In the genomic region with DNA sequence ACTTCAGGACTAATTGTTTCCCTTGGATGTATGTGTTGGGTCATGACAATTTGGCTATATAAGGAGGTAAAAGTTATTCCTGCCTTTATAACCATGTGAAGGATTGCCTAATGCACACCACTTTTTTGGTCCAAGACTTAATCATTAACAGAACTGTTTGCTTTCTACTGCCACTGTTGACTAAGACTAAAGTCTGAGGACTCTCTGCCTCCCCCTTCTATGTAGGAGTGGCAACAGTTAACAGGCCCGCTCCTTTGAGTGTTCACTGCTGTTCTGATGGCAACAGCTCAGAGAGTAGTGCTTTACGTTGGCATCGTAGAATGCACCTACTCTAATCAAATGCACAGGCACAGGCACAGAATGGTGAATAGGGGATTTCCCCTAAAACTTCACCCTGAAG, we compare ENCODE assay signal across 17 mouse cellular contexts. TPM values are rescaled to one million over a fixed set of nuclear protein-coding genes. Genes with fewer than 3 reads are reported as not detected.
A peak's percentile ranks its signal among the peaks of the same experiment; 100 is the strongest.
DNase-seq lines count a peak whose midpoint lies in the region; ATAC-seq and TF ChIP-seq lines count a peak whose summit lies in the region.
"Had no signal": no experiment of that assay in that cellular context is flagged by ENCODE, and none has a peak within 500 bp of the region (broad histone marks: within the 10 kb centered on the region; RNA-seq: fewer than 3 reads in every experiment).

No protein-coding gene starts in this region.

- H3K27me3 ChIP-seq in intestine, postnatal 0 days (replicated peaks; ENCODE audit: control insufficient read depth, insufficient read depth, low read length) = no peaks in the 10 kb centered on the region
- H3K27me3 ChIP-seq in liver, embryonic 11.5 days (replicated peaks; ENCODE audit: control insufficient read depth, insufficient read depth, low read length) = no peaks in the 10 kb centered on the region
- H3K27me3 ChIP-seq in hindbrain, postnatal 0 days (ENCODE audit: insufficient read depth, low read length) = no peaks in the 10 kb centered on the region
- H3K27me3 ChIP-seq: embryonic facial prominence, embryonic 12.5 days; neural tube, embryonic 15.5 days had no signal

- H3K9ac ChIP-seq in intestine, postnatal 0 days (ENCODE audit: low read depth, low read length) = no peak overlapping the region
- no peak overlapping the region for H3K9ac ChIP-seq in liver, embryonic 11.5 days (ENCODE audit: low read depth, low read length)
- no peak overlapping the region for H3K9ac ChIP-seq in hindbrain, postnatal 0 days (replicated peaks; ENCODE audit: low read length)
- H3K9ac ChIP-seq: embryonic facial prominence, embryonic 12.5 days; neural tube, embryonic 15.5 days had no signal

- no peak overlapping the region; the same call in 1 of the 2 replicates for H3K4me2 ChIP-seq in intestine, postnatal 0 days (replicated peaks; ENCODE audit: low read depth)
- no peak overlapping the region for H3K4me2 ChIP-seq in liver, embryonic 11.5 days
- no peak overlapping the region for H3K4me2 ChIP-seq in hindbrain, postnatal 0 days (ENCODE audit: low read depth, low read length)
- H3K4me2 ChIP-seq: embryonic facial prominence, embryonic 12.5 days; neural tube, embryonic 15.5 days had no signal

- H3K9me3 ChIP-seq in intestine, postnatal 0 days (ENCODE audit: control insufficient read depth) = no peaks in the 10 kb centered on the region
- no peaks in the 10 kb centered on the region for H3K9me3 ChIP-seq in liver, embryonic 11.5 days (ENCODE audit: control insufficient read depth, low read length)
- H3K9me3 ChIP-seq in hindbrain, postnatal 0 days (ENCODE audit: low read length) = no peaks in the 10 kb centered on the region
- H3K9me3 ChIP-seq: embryonic facial prominence, embryonic 12.5 days; forebrain, embryonic 10.5 days; G1E; neural tube, embryonic 15.5 days had no signal

- peak; percentile 49 for DNase-seq in NIH3T3 (ENCODE audit: low read depth)
- no peak for DNase-seq in liver, embryonic 11.5 days (ENCODE audit: low spot score)
- peak; percentile 39 for DNase-seq in lung, postnatal 10 days
- DNase-seq in left cerebral cortex, postnatal 36 days (ENCODE audit: low spot score in 2 of 2) = no peak
- no peak for DNase-seq in spleen, postnatal 36 days (ENCODE audit: low spot score in 2 of 2)
- no peak for DNase-seq in hindbrain, postnatal 0 days (ENCODE audit: low spot score)
- DNase-seq: cerebellum, postnatal 14 days; heart, postnatal 14 days; right cerebral cortex, adult 18-20 months; thymus, postnatal 14 days had no signal

- TF ChIP-seq CTCF in intestine, postnatal 0 days (IDR thresholded peaks at IDR 0.05; ENCODE audit: low read depth) = peak; percentile 34
- TF ChIP-seq CTCF in hindbrain, postnatal 0 days (IDR thresholded peaks at IDR 0.05; ENCODE audit: low read depth) = no peak

- no peaks in the 10 kb centered on the region for H3K36me3 ChIP-seq in intestine, postnatal 0 days (ENCODE audit: control insufficient read depth, insufficient read depth)
- no peaks in the 10 kb centered on the region for H3K36me3 ChIP-seq in liver, embryonic 11.5 days (ENCODE audit: control insufficient read depth, insufficient read depth, low read length)
- H3K36me3 ChIP-seq in hindbrain, postnatal 0 days (ENCODE audit: insufficient read depth, low read length) = no peaks in the 10 kb centered on the region
- H3K36me3 ChIP-seq: embryonic facial prominence, embryonic 12.5 days; forebrain, embryonic 10.5 days; G1E; neural tube, embryonic 15.5 days had no signal

- peak; percentile 82 for ATAC-seq in intestine, postnatal 0 days
- ATAC-seq in liver, embryonic 11.5 days (replicated peaks; ENCODE audit: low FRiP score) = peak; percentile 39
- no peak for ATAC-seq in megakaryocyte-erythroid progenitor cell, adult 5-6 weeks (replicated peaks; ENCODE audit: low FRiP score, low TSS enrichment, poor library complexity, severe bottlenecking)
- ATAC-seq in hindbrain, postnatal 0 days = no peak
- ATAC-seq: hindbrain, embryonic 16.5 days had no signal

- H3K4me1 ChIP-seq in intestine, postnatal 0 days (replicated peaks; ENCODE audit: control insufficient read depth, insufficient read depth, low read length) = no peaks in the 10 kb centered on the region
- no peaks in the 10 kb centered on the region for H3K4me1 ChIP-seq in liver, embryonic 11.5 days (replicated peaks; ENCODE audit: control insufficient read depth, insufficient read depth, low read length)
- no peaks in the 10 kb centered on the region for H3K4me1 ChIP-seq in hindbrain, postnatal 0 days (ENCODE audit: insufficient read depth, low read length)
- H3K4me1 ChIP-seq: embryonic facial prominence, embryonic 12.5 days; forebrain, embryonic 10.5 days had no signal

- no peak overlapping the region for H3K27ac ChIP-seq in intestine, postnatal 0 days (ENCODE audit: low read depth, low read length)
- peak overlapping the region; percentile 36; the same call in 1 of the 2 replicates for H3K27ac ChIP-seq in liver, embryonic 11.5 days (ENCODE audit: low read depth, low read length)
- H3K27ac ChIP-seq in hindbrain, postnatal 0 days = no peak overlapping the region
- H3K27ac ChIP-seq: embryonic facial prominence, embryonic 12.5 days; forebrain, embryonic 10.5 days; neural tube, embryonic 15.5 days had no signal

- no peak overlapping the region for H3K4me3 ChIP-seq in intestine, postnatal 0 days (ENCODE audit: low read depth, low read length)
- no peak overlapping the region for H3K4me3 ChIP-seq in liver, embryonic 11.5 days (ENCODE audit: low read depth, low read length)
- H3K4me3 ChIP-seq in hindbrain, postnatal 0 days (ENCODE audit: low read length) = no peak overlapping the region
- H3K4me3 ChIP-seq: embryonic facial prominence, embryonic 12.5 days; forebrain, embryonic 10.5 days; neural tube, embryonic 15.5 days had no signal

- intact Hi-C loops in left cerebral cortex, postnatal 36 days (cut with DNase I) = loop anchor here (5.0 kb wide), 1 partner anchor 123 kb away; no protein-coding TSS in a partner anchor

- 50% methylated on average over 3 of the region's 3 CpGs for WGBS in intestine, postnatal 0 days
- WGBS in liver, embryonic 11.5 days = 68% methylated on average over 3 of the region's 3 CpGs
- WGBS in hindbrain, postnatal 0 days = 77% methylated on average over 3 of the region's 3 CpGs

RNA-seq across cellular contexts. Expression of gene Dhrs7b, which starts 5.2 kb away (rescaled TPM):
- 78.5 and 79.6 TPM in 2 replicates for polyA plus RNA-seq in intestine, postnatal 0 days (2015; fragmentation: Nextera tagmentation; extraction: Ambion mirVana)
- 40.3 and 42.7 TPM in 2 replicates for polyA plus RNA-seq in liver, embryonic 11.5 days (2014; fragmentation: Nextera tagmentation; extraction: Ambion mirVana)
- 10 to 100 TPM; 26.9 to 32.1 TPM for total RNA-seq in left cerebral cortex, postnatal 36 days (2021)
- 18.5 and 19.1 TPM in 2 replicates for total RNA-seq in megakaryocyte-erythroid progenitor cell, adult 5-6 weeks (2014; fragmentation: Nextera tagmentation)
- 15.4 and 27.2 TPM in 2 replicates for total RNA-seq in megakaryocyte-erythroid progenitor cell, adult 5-6 weeks (2017)
- total RNA-seq in hindbrain, postnatal 0 days (2014; rRNA removed) = 29.8 and 30.7 TPM in 2 replicates
- polyA plus RNA-seq in hindbrain, postnatal 0 days (2015; fragmentation: Nextera tagmentation; extraction: Ambion mirVana) = 38.2 and 38.5 TPM in 2 replicates

RNA-seq across cellular contexts. Expression of gene Shmt1, which starts 13.7 kb away (rescaled TPM):
- 31.0 and 34.5 TPM in 2 replicates for polyA plus RNA-seq in intestine, postnatal 0 days (2015; fragmentation: Nextera tagmentation; extraction: Ambion mirVana)
- polyA plus RNA-seq in liver, embryonic 11.5 days (2014; fragmentation: Nextera tagmentation; extraction: Ambion mirVana) = 93.5 and 101 TPM in 2 replicates
- 1 to 10 TPM; 2.1 to 2.2 TPM for total RNA-seq in left cerebral cortex, postnatal 36 days (2021)
- 9.1 and 11.9 TPM in 2 replicates for total RNA-seq in megakaryocyte-erythroid progenitor cell, adult 5-6 weeks (2014; fragmentation: Nextera tagmentation)
- 29.1 and 73.7 TPM in 2 replicates for total RNA-seq in megakaryocyte-erythroid progenitor cell, adult 5-6 weeks (2017)
- 11.9 and 14.4 TPM in 2 replicates for total RNA-seq in hindbrain, postnatal 0 days (2014; rRNA removed)
- polyA plus RNA-seq in hindbrain, postnatal 0 days (2015; fragmentation: Nextera tagmentation; extraction: Ambion mirVana) = 7.8 and 10.9 TPM in 2 replicates

RNA-seq across cellular contexts. Expression of gene Smcr8, which starts 47.9 kb away (rescaled TPM):
- polyA plus RNA-seq in intestine, postnatal 0 days (2015; fragmentation: Nextera tagmentation; extraction: Ambion mirVana) = 4.0 and 4.4 TPM in 2 replicates
- 7.7 and 7.8 TPM in 2 replicates for polyA plus RNA-seq in liver, embryonic 11.5 days (2014; fragmentation: Nextera tagmentation; extraction: Ambion mirVana)
- total RNA-seq in left cerebral cortex, postnatal 36 days (2021) = 10 to 100 TPM; 30.2 to 31.8 TPM
- total RNA-seq in megakaryocyte-erythroid progenitor cell, adult 5-6 weeks (2014; fragmentation: Nextera tagmentation) = 18.5 and 21.5 TPM in 2 replicates
- 11.7 and 11.9 TPM in 2 replicates for total RNA-seq in megakaryocyte-erythroid progenitor cell, adult 5-6 weeks (2017)
- 14.6 and 15.2 TPM in 2 replicates for total RNA-seq in hindbrain, postnatal 0 days (2014; rRNA removed)
- polyA plus RNA-seq in hindbrain, postnatal 0 days (2015; fragmentation: Nextera tagmentation; extraction: Ambion mirVana) = 3.1 TPM in 2 replicates

RNA-seq across cellular contexts. Expression of gene Top3a, which starts 48.0 kb away (rescaled TPM):
- 3.2 and 3.7 TPM in 2 replicates for polyA plus RNA-seq in intestine, postnatal 0 days (2015; fragmentation: Nextera tagmentation; extraction: Ambion mirVana)
- polyA plus RNA-seq in liver, embryonic 11.5 days (2014; fragmentation: Nextera tagmentation; extraction: Ambion mirVana) = 16.2 and 19.1 TPM in 2 replicates
- 1 to 10 TPM; 4.0 to 5.2 TPM for total RNA-seq in left cerebral cortex, postnatal 36 days (2021)
- 17.9 and 18.8 TPM in 2 replicates for total RNA-seq in megakaryocyte-erythroid progenitor cell, adult 5-6 weeks (2014; fragmentation: Nextera tagmentation)
- total RNA-seq in megakaryocyte-erythroid progenitor cell, adult 5-6 weeks (2017) = 19.8 and 24.8 TPM in 2 replicates
- total RNA-seq in hindbrain, postnatal 0 days (2014; rRNA removed) = 10.5 and 11.0 TPM in 2 replicates
- 3.9 and 4.6 TPM in 2 replicates for polyA plus RNA-seq in hindbrain, postnatal 0 days (2015; fragmentation: Nextera tagmentation; extraction: Ambion mirVana)

RNA-seq across cellular contexts. Expression of gene Tmem11, which starts 53.9 kb away (rescaled TPM):
- 34.6 and 39.3 TPM in 2 replicates for polyA plus RNA-seq in intestine, postnatal 0 days (2015; fragmentation: Nextera tagmentation; extraction: Ambion mirVana)
- 63.8 and 64.1 TPM in 2 replicates for polyA plus RNA-seq in liver, embryonic 11.5 days (2014; fragmentation: Nextera tagmentation; extraction: Ambion mirVana)
- 10 to 100 TPM; 28.3 to 28.4 TPM for total RNA-seq in left cerebral cortex, postnatal 36 days (2021)
- total RNA-seq in megakaryocyte-erythroid progenitor cell, adult 5-6 weeks (2014; fragmentation: Nextera tagmentation) = 33.3 and 41.4 TPM in 2 replicates
- total RNA-seq in megakaryocyte-erythroid progenitor cell, adult 5-6 weeks (2017) = 78.6 and 101 TPM in 2 replicates
- total RNA-seq in hindbrain, postnatal 0 days (2014; rRNA removed) = 34.6 and 72.0 TPM in 2 replicates
- 52.1 and 57.1 TPM in 2 replicates for polyA plus RNA-seq in hindbrain, postnatal 0 days (2015; fragmentation: Nextera tagmentation; extraction: Ambion mirVana)

Comparison
In these comparisons a context has a peak if more than half of its experiments do, and no peak if none do; other contexts are left out.
1. DNase-seq: peak in NIH3T3 (single experiment) and lung, postnatal 10 days (single experiment); none in liver, embryonic 11.5 days (single experiment), left cerebral cortex, postnatal 36 days (0 of 2), spleen, postnatal 36 days (0 of 2) and hindbrain, postnatal 0 days (single experiment).
2. ATAC-seq: peak in intestine, postnatal 0 days (single experiment) and liver, embryonic 11.5 days (single experiment); none in megakaryocyte-erythroid progenitor cell, adult 5-6 weeks (single experiment) and hindbrain, postnatal 0 days (single experiment).